Mouse (Mus musculus) lung, postnatal 0 days (tissue): ENCODE measurements around the gene Nacc1. TPM values are rescaled to one million over a fixed set of nuclear protein-coding genes. Genes with fewer than 3 reads are reported as not detected.

Source experiments
- ATAC-seq: fragments of 200-750 bp; cut with Nextera tagmentation; 2 replicates; pipeline ENCODE4 v1.8.0; 2017; ENCODE audit warnings: moderate library complexity
- DNase-seq: peaks from one replicate; pipeline ENCODE4 v3.0.0-alpha.2; 2016; ENCODE audit warnings: low spot score
- H3K27ac ChIP-seq: fragments of 300-500 bp; sonication (generic); 2 replicates; pipeline ENCODE4 v1.5.1; 2014; ENCODE audit warnings: antibody characterized with exemption, mild to moderate bottlenecking, low read length, mixed read lengths
- H3K27me3 ChIP-seq: fragments of 300-500 bp; sonication (generic); replicated peaks from 2 replicates; pipeline ENCODE4 v1.6.1; 2014; ENCODE audit warnings: low read length, mixed read lengths; ENCODE audit not compliant: insufficient read depth
- H3K36me3 ChIP-seq: fragments of 300-500 bp; sonication (generic); 2 replicates; pipeline ENCODE4 v1.6.1; 2014; ENCODE audit warnings: low read length, mixed read lengths; ENCODE audit not compliant: insufficient read depth
- H3K4me1 ChIP-seq: fragments of 300-500 bp; sonication (generic); 2 replicates; pipeline ENCODE4 v1.6.1; 2014; ENCODE audit warnings: antibody characterized with exemption, low read depth, low read length, mixed read lengths; ENCODE audit not compliant: insufficient read depth
- H3K4me2 ChIP-seq: fragments of 300-500 bp; sonication (generic); replicated peaks from 2 replicates; pipeline ENCODE4 v1.6.1; 2014; ENCODE audit warnings: low read depth, mild to moderate bottlenecking, low read length, moderate library complexity, mixed read lengths
- H3K4me3 ChIP-seq: fragments of 300-500 bp; sonication (generic); 2 replicates; pipeline ENCODE4 v1.5.1; 2014; ENCODE audit warnings: low read depth, low read length
- H3K9ac ChIP-seq: fragments of 300-500 bp; sonication (generic); replicated peaks from 2 replicates; pipeline ENCODE4 v1.6.1; 2014; ENCODE audit warnings: low read depth, mild to moderate bottlenecking
- H3K9me3 ChIP-seq: fragments of 300-500 bp; sonication (generic); 2 replicates; pipeline ENCODE4 v1.6.1; 2016; ENCODE audit warnings: low read length, mixed read lengths
- CTCF ChIP-seq: IDR thresholded peaks from 2 replicates; pipeline ENCODE4 v1.5.1; 2016; ENCODE audit warnings: antibody characterized with exemption, mild to moderate bottlenecking
- EP300 ChIP-seq: IDR thresholded peaks from 2 replicates; pipeline ENCODE4 v1.6.1; 2016; ENCODE audit warnings: antibody characterized with exemption, mild to moderate bottlenecking, control low read depth
- WGBS: fragments of 180-500 bp; shearing (Covaris S2); extraction: QIAGEN DNeasy Blood & Tissue Kit; methylation state at CpG from one replicate; pipeline ENCODE4 v1.1.7; 2014; 5-methylcytosine and 5-hydroxymethylcytosine counted together
- polyA plus RNA-seq: library from polyadenylated mRNA; unstranded; fragments of >200 nt; fragmentation: Nextera tagmentation; extraction: Ambion mirVana; gene quantifications from 2 replicates; pipeline ENCODE4 v1.2.1, GENCODE M21; 2015

Gene Nacc1
- polyA plus RNA-seq, 1 experiment from 2014 or later = 7.4 TPM

- ATAC-seq = peak; percentile 83
- TF ChIP-seq EP300 = peak; percentile 38; the same call in 1 of the 2 replicates
- TF ChIP-seq CTCF = no peak
- Histone ChIP-seq H3K4me1 (peaks cover 27% of the 10 kb centered on the region), H3K27me3 (no peaks in the 10 kb centered on the region), H3K36me3 (no peaks in the 10 kb centered on the region), H3K9me3 (no peaks in the 10 kb centered on the region), H3K4me3 (no peak overlapping the region), H3K27ac (peak overlapping the region; percentile 84), H3K4me2 (peak overlapping the region; percentile 19; the same call in 1 of the 2 replicates), H3K9ac (no peak overlapping the region)
- 16% methylated on average over 8 of the region's 11 CpGs for WGBS
- DNase-seq = peak; percentile 94
Observed at GRCm38 (mm10) chr8:84711933-84712758, 24.5 kb upstream of the Nacc1 start.

- peaks cover 27% of the 10 kb centered on the region for H3K4me1 ChIP-seq
- ATAC-seq = no peak
- 46% methylated on average over 3 of the region's 3 CpGs for WGBS
Observed at GRCm38 (mm10) chr8:84711312-84711711, 23.6 kb upstream of the Nacc1 start.

GRCm38 (mm10) chr8:84709931-84710330 is 22.3 kb upstream of the Nacc1 start:
- Histone ChIP-seq H3K9me3 (no peaks in the 10 kb centered on the region), H3K4me1 (peaks cover 33% of the 10 kb centered on the region), H3K4me3 (no peak overlapping the region), H3K27ac (no peak overlapping the region), H3K27me3 (no peaks in the 10 kb centered on the region), H3K9ac (no peak overlapping the region), H3K4me2 (no peak overlapping the region), H3K36me3 (no peaks in the 10 kb centered on the region)
- TF ChIP-seq CTCF = no peak
- TF ChIP-seq EP300 = no peak
- no peak for ATAC-seq
- WGBS = 96% methylated on average over 1 of the region's 1 CpGs
- DNase-seq = no peak

More at GRCm38 (mm10) chr8:84711312-84711711, 23.6 kb upstream of the Nacc1 start:
- TF ChIP-seq EP300 = no peak
- TF ChIP-seq CTCF = peak; percentile 42
- no peak overlapping the region for H3K4me2 ChIP-seq
- peak; percentile 61 for DNase-seq
- no peaks in the 10 kb centered on the region for H3K36me3 ChIP-seq
- H3K27ac ChIP-seq = peak overlapping the region; percentile 84
- no peak overlapping the region for H3K9ac ChIP-seq
- no peak overlapping the region for H3K4me3 ChIP-seq
- no peaks in the 10 kb centered on the region for H3K9me3 ChIP-seq
- no peaks in the 10 kb centered on the region for H3K27me3 ChIP-seq

- no peak for TF ChIP-seq EP300
- TF ChIP-seq CTCF = peak; percentile 98
- H3K36me3 ChIP-seq = no peaks in the 10 kb centered on the region
- H3K4me3 ChIP-seq = no peak overlapping the region
- H3K27ac ChIP-seq = 0 out of 2 replicates have a peak overlapping the region, but pooled peaks have one; percentile 88
- ATAC-seq (peak; percentile 27), DNase-seq (peak; percentile 92)
- no peaks in the 10 kb centered on the region for H3K9me3 ChIP-seq
- 32% methylated on average over 12 of the region's 12 CpGs for WGBS
- peaks cover 34% of the 10 kb centered on the region for H3K4me1 ChIP-seq
- no peak overlapping the region for H3K4me2 ChIP-seq
- H3K27me3 ChIP-seq = no peaks in the 10 kb centered on the region
- no peak overlapping the region for H3K9ac ChIP-seq
Observed at GRCm38 (mm10) chr8:84708774-84709475, 21.3 kb upstream of the Nacc1 start.

- Histone ChIP-seq H3K27me3 (no peaks in the 10 kb centered on the region), H3K9me3 (no peaks in the 10 kb centered on the region), H3K36me3 (no peaks in the 10 kb centered on the region), H3K9ac (peak overlapping the region; percentile 39; the same call in 1 of the 2 replicates), H3K27ac (peak overlapping the region; percentile 88), H3K4me2 (peak overlapping the region; percentile 69), H3K4me3 (no peak overlapping the region; the same call in 1 of the 2 replicates), H3K4me1 (peaks cover 27% of the 10 kb centered on the region)
- no peak for ATAC-seq
- peak; percentile 53 for DNase-seq
- no peak for TF ChIP-seq CTCF
- TF ChIP-seq EP300 = 0 out of 2 replicates have a peak, but pooled peaks have one; percentile 33
- 38% methylated on average over 15 of the region's 15 CpGs for WGBS
Observed at GRCm38 (mm10) chr8:84708071-84708541, 20.4 kb upstream of the Nacc1 start.

- WGBS = 19% methylated on average over 22 of the region's 22 CpGs
- peak; percentile 93 for DNase-seq
- TF ChIP-seq CTCF (no peak), EP300 (peak; percentile 79)
- H3K4me1 ChIP-seq = peaks cover 22% of the 10 kb centered on the region
- H3K4me3 ChIP-seq = peak overlapping the region; percentile 25
- H3K9me3 ChIP-seq = no peaks in the 10 kb centered on the region
- peak overlapping the region; percentile 69 for H3K4me2 ChIP-seq
- no peaks in the 10 kb centered on the region for H3K27me3 ChIP-seq
- H3K27ac ChIP-seq = peak overlapping the region; percentile 88
- ATAC-seq = peak; percentile 56
- peak overlapping the region; percentile 39 for H3K9ac ChIP-seq
- H3K36me3 ChIP-seq = no peaks in the 10 kb centered on the region
Observed at GRCm38 (mm10) chr8:84707267-84707883, 19.7 kb upstream of the Nacc1 start.
